Mouse (Mus musculus) erythroblast, embryonic 14.5 days (primary cell): ENCODE measurements around the gene Fam19a3.

ENCODE experiments used
- GATA1 ChIP-seq: IDR thresholded peaks from 2 replicates; pipeline ENCODE4 v1.6.1; 2012; ENCODE audit warnings: low read length, inconsistent platforms, mixed read lengths
- TAL1 ChIP-seq: IDR thresholded peaks from 3 replicates; pipeline ENCODE4 v1.6.1; 2012; ENCODE audit warnings: low read length, inconsistent platforms, mixed read lengths

GRCm38 (mm10) chr3:104773301-104773700 lies 8.3 kb downstream of the Fam19a3 start:
- no peak for TF ChIP-seq GATA1
- TF ChIP-seq TAL1, result no peak
